Mouse (Mus musculus) cortical plate, adult 2 months (tissue): Measurements from ENCODE around the gene Add3.

Experiments used
- CTCF ChIP-seq: fragments of 200-500 bp; IDR thresholded peaks from 2 replicates; pipeline ENCODE4 v1.5.1; 2011; ENCODE audit warnings: mild to moderate bottlenecking, control low read depth, low read length; ENCODE audit not compliant: insufficient read depth; ENCODE audit errors: extremely low read depth
- POLR2A ChIP-seq: fragments of 200-500 bp; IDR thresholded peaks from 2 replicates; pipeline ENCODE4 v1.6.1; 2011; ENCODE audit warnings: mild to moderate bottlenecking, low read length, control low read depth; ENCODE audit not compliant: insufficient read depth; ENCODE audit errors: extremely low read depth

DNA sequence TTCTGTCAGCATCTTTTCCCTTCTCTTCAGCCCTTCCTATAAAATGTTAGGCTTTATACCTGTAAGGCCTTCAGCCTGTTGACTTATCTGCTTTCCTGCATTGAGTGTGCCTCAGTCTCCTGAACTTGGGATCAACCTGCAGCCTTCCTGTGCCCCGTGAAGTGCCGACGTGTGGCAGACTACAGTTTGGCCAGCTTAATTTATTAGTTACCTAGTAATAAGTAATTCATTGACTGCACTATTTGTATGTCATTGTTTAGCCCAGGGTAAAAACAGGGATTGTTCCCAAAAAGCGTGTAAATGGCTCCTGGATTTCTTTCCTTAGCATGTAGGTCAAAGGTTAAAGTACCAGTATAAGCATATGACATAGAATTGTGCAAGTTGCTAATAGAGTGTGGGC, 46.2 kb downstream of the Add3 start:
- TF ChIP-seq CTCF (no peak), POLR2A (no peak)
